Mouse (Mus musculus) CH12.LX (cell line): Measurements from ENCODE around the gene Usmg5. TPM values are rescaled to one million over a fixed set of nuclear protein-coding genes. Genes with fewer than 3 reads are reported as not detected.

Experiments
- DNase-seq: peaks from one replicate; pipeline ENCODE4 v3.0.0-alpha.2; 2013; ENCODE audit errors: extremely low read depth
- H3K27ac ChIP-seq: 2 replicates; pipeline ENCODE4 v1.5.1; 2012; ENCODE audit warnings: low read depth, mild to moderate bottlenecking, control low read depth, moderate library complexity; ENCODE audit not compliant: insufficient read depth
- H3K27me3 ChIP-seq: replicated peaks from 2 replicates; pipeline ENCODE3; 2012; ENCODE audit warnings: inconsistent platforms
- H3K36me3 ChIP-seq, 2 experiments: replicated peaks in 1 of 2; 2 replicates each; pipeline versions ENCODE3 to v1.6.1; 2012; ENCODE audit warnings: inconsistent platforms in 1 of 2, low read length in 1 of 2, mild to moderate bottlenecking in 1 of 2, mixed read lengths in 1 of 2, moderate library complexity in 1 of 2; ENCODE audit not compliant: control insufficient read depth in 1 of 2, insufficient read depth in 1 of 2
- H3K4me1 ChIP-seq, 2 experiments: 2 replicates each; pipeline ENCODE4 v1.6.1; 2012; ENCODE audit warnings: inconsistent platforms in 1 of 2, moderate library complexity in 1 of 2; ENCODE audit not compliant: insufficient read depth in 2 of 2, control insufficient read depth in 1 of 2
- H3K4me2 ChIP-seq: 2 replicates; pipeline ENCODE4 v1.6.1; 2012; ENCODE audit warnings: low read depth, mild to moderate bottlenecking, control low read depth; ENCODE audit not compliant: poor library complexity, insufficient read depth, severe bottlenecking
- H3K4me3 ChIP-seq, 3 experiments: fragments of 150-350 bp in 1 of 3; sonication (generic) in 1 of 3; replicated peaks in 1 of 3; 2 replicates each; pipeline versions ENCODE3 to v1.5.1; 2011 to 2012; ENCODE audit warnings: low read depth in 2 of 3, low read length in 2 of 3, mild to moderate bottlenecking in 2 of 3, moderate library complexity in 2 of 3, control low read depth in 1 of 3, improper control_type of control experiment in 1 of 3, inconsistent platforms in 1 of 3, mixed read lengths in 1 of 3; ENCODE audit not compliant: poor library complexity in 1 of 3
- H3K79me2 ChIP-seq: replicated peaks from 2 replicates; pipeline ENCODE4 v1.6.1; 2012; ENCODE audit warnings: mild to moderate bottlenecking, moderate library complexity; ENCODE audit not compliant: control insufficient read depth, poor library complexity, insufficient read depth, severe bottlenecking; ENCODE audit errors: extremely low read depth
- H3K9ac ChIP-seq: 2 replicates; pipeline ENCODE4 v1.6.1; 2012; ENCODE audit warnings: low read depth, mild to moderate bottlenecking, control low read depth, moderate library complexity; ENCODE audit not compliant: insufficient read depth
- H3K9me3 ChIP-seq: replicated peaks from 2 replicates; pipeline ENCODE3; 2012; ENCODE audit warnings: low read length, inconsistent platforms, mixed read lengths
- BHLHE40 ChIP-seq: IDR thresholded peaks from 2 replicates; pipeline ENCODE4 v1.6.1; 2011; ENCODE audit warnings: mild to moderate bottlenecking, low read depth, low read length, improper control_type of control experiment
- CTCF ChIP-seq, 2 experiments: IDR thresholded peaks in 1 of 2; conservative IDR thresholded peaks in 1 of 2; 2 replicates each; pipeline ENCODE4 v1.5.1; 2011 to 2012; ENCODE audit warnings: low read depth in 2 of 2, low read length in 2 of 2, improper control_type of control experiment in 1 of 2, inconsistent platforms in 1 of 2, mild to moderate bottlenecking in 1 of 2, moderate library complexity in 1 of 2
- ETS1 ChIP-seq: conservative IDR thresholded peaks from 2 replicates; pipeline ENCODE4 v1.6.1; 2012; ENCODE audit warnings: low read depth, mild to moderate bottlenecking, inconsistent platforms, low read length, improper control_type of control experiment, moderate library complexity
- HCFC1 ChIP-seq: IDR thresholded peaks from 2 replicates; pipeline ENCODE4 v1.6.1; 2012; ENCODE audit warnings: low read depth, mild to moderate bottlenecking, inconsistent platforms, low read length, improper control_type of control experiment
- JUN ChIP-seq: IDR thresholded peaks from 2 replicates; pipeline ENCODE4 v1.6.1; 2011; ENCODE audit warnings: low read depth, mild to moderate bottlenecking, low read length, improper control_type of control experiment, moderate library complexity; ENCODE audit not compliant: insufficient read depth
- MAFK ChIP-seq: IDR thresholded peaks from 2 replicates; pipeline ENCODE4 v1.6.1; 2011; ENCODE audit warnings: low read length, improper control_type of control experiment; ENCODE audit not compliant: insufficient replicate concordance
- MAZ ChIP-seq: IDR thresholded peaks from 2 replicates; pipeline ENCODE4 v1.6.1; 2012; ENCODE audit warnings: low read depth, mild to moderate bottlenecking, inconsistent platforms, low read length, improper control_type of control experiment, moderate library complexity
- MXI1 ChIP-seq: IDR thresholded peaks from 2 replicates; pipeline ENCODE4 v1.6.1; 2011; ENCODE audit warnings: mild to moderate bottlenecking, low read depth, low read length, improper control_type of control experiment
- NRF1 ChIP-seq: IDR thresholded peaks from 2 replicates; pipeline ENCODE4 v1.6.1; 2014; ENCODE audit warnings: low read depth, mild to moderate bottlenecking, inconsistent platforms, low read length, improper control_type of control experiment, moderate library complexity
- RAD21 ChIP-seq: IDR thresholded peaks from 2 replicates; pipeline ENCODE4 v1.6.1; 2011; ENCODE audit warnings: low read depth, mild to moderate bottlenecking, low read length, improper control_type of control experiment, moderate library complexity
- RCOR1 ChIP-seq: conservative IDR thresholded peaks from 2 replicates; pipeline ENCODE4 v1.6.1; 2012; ENCODE audit warnings: low read depth, mild to moderate bottlenecking, inconsistent platforms, low read length, improper control_type of control experiment
- SIN3A ChIP-seq: IDR thresholded peaks from 2 replicates; pipeline ENCODE4 v1.6.1; 2012; ENCODE audit warnings: low read length, improper control_type of control experiment, inconsistent platforms
- SMC3 ChIP-seq: IDR thresholded peaks from 2 replicates; pipeline ENCODE4 v1.6.1; 2011; ENCODE audit warnings: low read depth, low read length, improper control_type of control experiment
- UBTF ChIP-seq: IDR thresholded peaks from 2 replicates; pipeline ENCODE4 v1.6.1; 2012; ENCODE audit warnings: low read depth, mild to moderate bottlenecking, inconsistent platforms, low read length, improper control_type of control experiment, moderate library complexity
- USF1 ChIP-seq: IDR thresholded peaks from 2 replicates; pipeline ENCODE4 v1.6.1; 2014; ENCODE audit warnings: low read depth, mild to moderate bottlenecking, inconsistent platforms, low read length, improper control_type of control experiment
- USF2 ChIP-seq: conservative IDR thresholded peaks from 2 replicates; pipeline ENCODE4 v1.6.1; 2011; ENCODE audit warnings: low read depth, low read length, improper control_type of control experiment
- ZC3H11A ChIP-seq: IDR thresholded peaks from 2 replicates; pipeline ENCODE4 v1.6.1; 2012; ENCODE audit warnings: low read depth, mild to moderate bottlenecking, inconsistent platforms, low read length, improper control_type of control experiment
- ZMIZ1 ChIP-seq: IDR thresholded peaks from 2 replicates; pipeline ENCODE4 v1.6.1; 2012; ENCODE audit warnings: low read depth, mild to moderate bottlenecking, inconsistent platforms, low read length, improper control_type of control experiment
- dilution Hi-C: fragments of 300-500 bp; cut with MboI; formaldehyde crosslinking; loops from 2 replicates; pipeline ENCODE4 v1.14.3; 2020; ENCODE audit warnings: low sequenced_read_pairs; ENCODE audit not compliant: extremely low pct_unique_long_range_greater_than_20kb, extremely low pct_ligation_motif_present
- in situ Hi-C: fragments of 300-500 bp; cut with MboI; formaldehyde crosslinking; loops from 3 replicates; pipeline ENCODE4 v1.14.3; 2019; ENCODE audit warnings: low sequenced_read_pairs, low pct_ligation_motif_present, low pct_unique_long_range_greater_than_20kb, mixed read lengths
- polyA plus RNA-seq: library from polyadenylated mRNA; unstranded; fragments of >175 nt; gene quantifications from 2 replicates; pipeline ENCODE4 v1.2.1, GENCODE M21; 2012; ENCODE audit warnings: low read depth; ENCODE audit not compliant: insufficient read length
- total RNA-seq, 2 experiments: library from RNA; depleted of rRNA; stranded (reverse); fragments of 300-350 nt in 1 of 2; fragments of >200 nt in 1 of 2; gene quantifications; 2 replicates each; pipeline ENCODE4 v1.2.3; 2012 to 2014

Gene Usmg5
- total and polyA plus RNA-seq, 3 experiments: 226 to 674 (median 646) TPM

- Histone ChIP-seq H3K9ac (no peak overlapping the region), H3K27me3 (no peaks in the 10 kb centered on the region), H3K4me2 (no peak overlapping the region), H3K27ac (no peak overlapping the region), H3K36me3 (peaks cover 82 to 98% of the 10 kb centered on the region in 2 experiments), H3K9me3 (no peaks in the 10 kb centered on the region), H3K79me2 (no peaks in the 10 kb centered on the region), H3K4me3 (no peak overlapping the region), H3K4me1 (peaks cover 8 to 35% of the 10 kb centered on the region in 2 experiments)
- in situ Hi-C loops (no loop called here), dilution Hi-C loops (no loop called here)
- TF ChIP-seq MAFK: no peak
- TF ChIP-seq ETS1: no peak
- TF ChIP-seq NRF1: no peak
- no peak for TF ChIP-seq USF2
- DNase-seq: no peak
These were observed 37.7 kb upstream of the Usmg5 start for GRCm38 (mm10) chr19:47128164-47128563.

GRCm38 (mm10) chr19:47122802-47123201 lies 32.4 kb upstream of the Usmg5 start:
- Histone ChIP-seq H3K4me2 (no peak overlapping the region), H3K36me3 (peaks cover 76 to 90% of the 10 kb centered on the region in 2 experiments), H3K4me1 (no peaks in the 10 kb centered on the region), H3K79me2 (no peaks in the 10 kb centered on the region), H3K27me3 (no peaks in the 10 kb centered on the region), H3K9me3 (no peaks in the 10 kb centered on the region), H3K27ac (no peak overlapping the region), H3K4me3 (no peak overlapping the region), H3K9ac (no peak overlapping the region)
- dilution Hi-C loops: no loop called here
- TF ChIP-seq ETS1: no peak
- 0 out of 2 replicates have a peak, but pooled peaks have one; percentile 24 for TF ChIP-seq ZC3H11A
- no peak for TF ChIP-seq UBTF
- TF ChIP-seq MAZ: no peak
- no peak for TF ChIP-seq HCFC1
- TF ChIP-seq ZMIZ1: no peak
- no peak for TF ChIP-seq JUN
- peak; percentile 56 to 76 for TF ChIP-seq CTCF (conservative IDR thresholded peaks at IDR 0.05 in 1 of 2, IDR thresholded peaks at IDR 0.05 in 1 of 2; ENCODE audit: low read depth in 2 of 2, low read length in 2 of 2)
- no peak for TF ChIP-seq USF1
- 0 out of 2 replicates have a peak, but pooled peaks have one; percentile 13 for TF ChIP-seq BHLHE40
- peak; percentile 47 for TF ChIP-seq RAD21
- no peak for TF ChIP-seq RCOR1
- no peak for TF ChIP-seq SIN3A
- TF ChIP-seq MXI1: no peak
- peak; percentile 74 for TF ChIP-seq SMC3
- in situ Hi-C loops: no loop called here
- peak; percentile 48 for DNase-seq
